In genomic region chr11:94234380-94234779, GRCm38 (mm10) we compare ENCODE assay signal across 30 mouse cellular contexts. TPM values are rescaled to one million over a fixed set of nuclear protein-coding genes. Genes with fewer than 3 reads are reported as not detected.
DNase-seq lines count a peak whose midpoint lies in the region; ATAC-seq and TF ChIP-seq lines count a peak whose summit lies in the region.
"Had no signal": no experiment of that assay in that cellular context is flagged by ENCODE, and none has a peak within 500 bp of the region (broad histone marks: within the 10 kb centered on the region; RNA-seq: fewer than 3 reads in every experiment).

No protein-coding gene starts in this region.

- peak overlapping the region; percentile 43; the same call in 1 of the 2 replicates for H3K27ac ChIP-seq in hindbrain, embryonic 10.5 days
- no peak overlapping the region for H3K27ac ChIP-seq in hindbrain, postnatal 0 days
- no peak overlapping the region for H3K27ac ChIP-seq in liver, embryonic 11.5 days (ENCODE audit: low read depth, low read length)
- no peak overlapping the region for H3K27ac ChIP-seq in liver, postnatal 0 days (ENCODE audit: low read depth)
- H3K27ac ChIP-seq in forebrain, embryonic 13.5 days, result no peak overlapping the region
- H3K27ac ChIP-seq: embryonic facial prominence, embryonic 12.5 days; lung, embryonic 15.5 days; midbrain, embryonic 15.5 days had no signal

- TF ChIP-seq CTCF in hindbrain, postnatal 0 days (IDR thresholded peaks at IDR 0.05; ENCODE audit: low read depth), result no peak
- TF ChIP-seq CTCF in liver, postnatal 0 days (IDR thresholded peaks at IDR 0.05; ENCODE audit: low read depth), result no peak

- no peak overlapping the region for H3K4me3 ChIP-seq in hindbrain, embryonic 10.5 days
- no peak overlapping the region for H3K4me3 ChIP-seq in hindbrain, postnatal 0 days (ENCODE audit: low read length)
- no peak overlapping the region for H3K4me3 ChIP-seq in liver, embryonic 11.5 days (ENCODE audit: low read depth, low read length)
- H3K4me3 ChIP-seq in liver, postnatal 0 days (ENCODE audit: low read depth, low read length), result no peak overlapping the region
- H3K4me3 ChIP-seq in forebrain, embryonic 13.5 days, result no peak overlapping the region
- H3K4me3 ChIP-seq: embryonic facial prominence, embryonic 12.5 days; heart, embryonic 15.5 days; left cerebral cortex, adult 2 months; lung, embryonic 15.5 days; megakaryocyte, embryonic 14.5 days; midbrain, embryonic 15.5 days; myocyte had no signal

- no peak for TF ChIP-seq EP300 in liver, postnatal 0 days (IDR thresholded peaks at IDR 0.05; ENCODE audit: low read depth)

- H3K4me2 ChIP-seq in hindbrain, postnatal 0 days (ENCODE audit: low read depth, low read length), result no peak overlapping the region
- no peak overlapping the region for H3K4me2 ChIP-seq in liver, embryonic 11.5 days
- no peak overlapping the region for H3K4me2 ChIP-seq in liver, postnatal 0 days (ENCODE audit: low read depth, low read length)
- H3K4me2 ChIP-seq in forebrain, embryonic 13.5 days, result no peak overlapping the region
- H3K4me2 ChIP-seq: embryonic facial prominence, embryonic 12.5 days; heart, embryonic 15.5 days; lung, embryonic 15.5 days; midbrain, embryonic 15.5 days had no signal

- no peak for DNase-seq in hindbrain, embryonic 10.5 days (ENCODE audit: low spot score)
- DNase-seq in hindbrain, postnatal 0 days (ENCODE audit: low spot score), result no peak
- DNase-seq in c-Kit-positive CD71-positive TER-119-positive erythroid progenitor cells, embryonic 14.5 days (ENCODE audit: low spot score), result peak; percentile 52
- DNase-seq in liver, embryonic 11.5 days (ENCODE audit: low spot score), result no peak
- no peak for DNase-seq in liver, postnatal 0 days
- DNase-seq in natural killer cell, adult 2 months (ENCODE audit: low spot score in 2 of 2), result no peak
- DNase-seq: adrenal gland, postnatal 10 days; gastrocnemius, postnatal 10 days; heart, adult 18-20 months; kidney, adult 11 months; kidney, postnatal 4 days; layer of hippocampus, adult 9-11 months; lung, postnatal 36 days; thymus, adult 2 months; thymus, postnatal 4 days had no signal

- H3K9me3 ChIP-seq in hindbrain, embryonic 10.5 days, result no peaks in the 10 kb centered on the region
- H3K9me3 ChIP-seq in hindbrain, postnatal 0 days (ENCODE audit: low read length), result no peaks in the 10 kb centered on the region
- no peaks in the 10 kb centered on the region for H3K9me3 ChIP-seq in liver, embryonic 11.5 days (ENCODE audit: control insufficient read depth, low read length)
- no peaks in the 10 kb centered on the region for H3K9me3 ChIP-seq in liver, postnatal 0 days (ENCODE audit: low read length)
- H3K9me3 ChIP-seq in forebrain, embryonic 13.5 days (replicated peaks), result no peaks in the 10 kb centered on the region
- H3K9me3 ChIP-seq: embryonic facial prominence, embryonic 12.5 days; heart, embryonic 15.5 days; lung, embryonic 15.5 days; megakaryocyte, embryonic 14.5 days; midbrain, embryonic 15.5 days had no signal

- ATAC-seq in hindbrain, postnatal 0 days, result no peak
- peak; percentile 40 for ATAC-seq in liver, embryonic 11.5 days (replicated peaks; ENCODE audit: low FRiP score)
- ATAC-seq in liver, postnatal 0 days, result peak; percentile 26; the same call in 1 of the 2 replicates
- ATAC-seq in forebrain, embryonic 13.5 days, result no peak
- ATAC-seq: activated CD4-positive, CD25-positive, alpha-beta regulatory T cell, adult 4 months; forebrain, embryonic 14.5 days; hindbrain, embryonic 16.5 days; midbrain, embryonic 15.5 days had no signal

- peaks cover 31% of the 10 kb centered on the region for H3K4me1 ChIP-seq in hindbrain, embryonic 10.5 days (replicated peaks)
- H3K4me1 ChIP-seq in hindbrain, postnatal 0 days (ENCODE audit: insufficient read depth, low read length), result no peaks in the 10 kb centered on the region
- peaks cover 27% of the 10 kb centered on the region for H3K4me1 ChIP-seq in liver, embryonic 11.5 days (replicated peaks; ENCODE audit: control insufficient read depth, insufficient read depth, low read length)
- H3K4me1 ChIP-seq in liver, postnatal 0 days (ENCODE audit: insufficient read depth), result no peaks in the 10 kb centered on the region
- 0 out of 2 replicates have a peak, but pooled peaks cover 8% of the 10 kb centered on the region for H3K4me1 ChIP-seq in forebrain, embryonic 13.5 days
- H3K4me1 ChIP-seq: embryonic facial prominence, embryonic 12.5 days; lung, embryonic 15.5 days had no signal

- H3K27me3 ChIP-seq in hindbrain, embryonic 10.5 days (ENCODE audit: insufficient read depth, poor library complexity, severe bottlenecking), result peaks cover 9% of the 10 kb centered on the region; the same call in 1 of the 2 replicates
- no peaks in the 10 kb centered on the region for H3K27me3 ChIP-seq in hindbrain, postnatal 0 days (ENCODE audit: insufficient read depth, low read length)
- no peaks in the 10 kb centered on the region for H3K27me3 ChIP-seq in liver, embryonic 11.5 days (replicated peaks; ENCODE audit: control insufficient read depth, insufficient read depth, low read length)
- H3K27me3 ChIP-seq in liver, postnatal 0 days (ENCODE audit: insufficient read depth, low read length), result no peaks in the 10 kb centered on the region
- H3K27me3 ChIP-seq in forebrain, embryonic 13.5 days, result no peaks in the 10 kb centered on the region
- H3K27me3 ChIP-seq: embryonic facial prominence, embryonic 12.5 days; heart, embryonic 15.5 days; lung, embryonic 15.5 days; midbrain, embryonic 15.5 days had no signal

- H3K36me3 ChIP-seq in hindbrain, embryonic 10.5 days, result no peaks in the 10 kb centered on the region
- H3K36me3 ChIP-seq in hindbrain, postnatal 0 days (ENCODE audit: insufficient read depth, low read length), result no peaks in the 10 kb centered on the region
- no peaks in the 10 kb centered on the region for H3K36me3 ChIP-seq in liver, embryonic 11.5 days (ENCODE audit: control insufficient read depth, insufficient read depth, low read length)
- no peaks in the 10 kb centered on the region for H3K36me3 ChIP-seq in liver, postnatal 0 days (replicated peaks; ENCODE audit: insufficient read depth, low read length)
- H3K36me3 ChIP-seq in forebrain, embryonic 13.5 days (ENCODE audit: poor library complexity, severe bottlenecking), result no peaks in the 10 kb centered on the region
- H3K36me3 ChIP-seq: embryonic facial prominence, embryonic 12.5 days; heart, embryonic 15.5 days; lung, embryonic 15.5 days; midbrain, embryonic 15.5 days had no signal

- WGBS in hindbrain, embryonic 10.5 days, result 94% methylated on average over 12 of the region's 12 CpGs
- WGBS in hindbrain, postnatal 0 days, result 87% methylated on average over 12 of the region's 12 CpGs
- 74% methylated on average over 12 of the region's 12 CpGs for WGBS in liver, embryonic 11.5 days
- WGBS in liver, postnatal 0 days (ENCODE audit: insufficient replicate concordance), result 68% methylated on average over 12 of the region's 12 CpGs
- WGBS in forebrain, embryonic 13.5 days, result 92% methylated on average over 12 of the region's 12 CpGs

- H3K9ac ChIP-seq in hindbrain, postnatal 0 days (replicated peaks; ENCODE audit: low read length), result no peak overlapping the region
- no peak overlapping the region for H3K9ac ChIP-seq in liver, embryonic 11.5 days (ENCODE audit: low read depth, low read length)
- no peak overlapping the region for H3K9ac ChIP-seq in liver, postnatal 0 days (replicated peaks)
- H3K9ac ChIP-seq in forebrain, embryonic 13.5 days, result no peak overlapping the region
- H3K9ac ChIP-seq: embryonic facial prominence, embryonic 12.5 days; heart, embryonic 15.5 days; lung, embryonic 15.5 days; midbrain, embryonic 15.5 days had no signal

RNA-seq across cellular contexts. Expression of gene Wfikkn2, which starts 11.4 kb away (rescaled TPM):
- polyA plus RNA-seq in hindbrain, embryonic 10.5 days (2016; fragmentation: Nextera tagmentation; extraction: Ambion mirVana), result 0.61 and 2.0 TPM in 2 replicates
- total RNA-seq in hindbrain, postnatal 0 days (2014; rRNA removed), result 7.0 and 10.1 TPM in 2 replicates
- polyA plus RNA-seq in hindbrain, postnatal 0 days (2015; fragmentation: Nextera tagmentation; extraction: Ambion mirVana), result 10.4 and 10.5 TPM in 2 replicates
- 0.36 and 0.38 TPM in 2 replicates for polyA plus RNA-seq in liver, embryonic 11.5 days (2014; fragmentation: Nextera tagmentation; extraction: Ambion mirVana)
- polyA plus RNA-seq in liver, postnatal 0 days (2015; fragmentation: Nextera tagmentation; extraction: Ambion mirVana), result 0.39 and 0.54 TPM in 2 replicates
- 3.7 and 4.6 TPM in 2 replicates for polyA plus RNA-seq in forebrain, embryonic 13.5 days (2015; fragmentation: Nextera tagmentation; extraction: Ambion mirVana)

RNA-seq across cellular contexts. Expression of gene Tob1, which starts 23.1 kb away (rescaled TPM):
- 22.3 and 31.1 TPM in 2 replicates for polyA plus RNA-seq in hindbrain, embryonic 10.5 days (2016; fragmentation: Nextera tagmentation; extraction: Ambion mirVana)
- 13.2 and 20.1 TPM in 2 replicates for total RNA-seq in hindbrain, postnatal 0 days (2014; rRNA removed)
- 33.9 and 34.8 TPM in 2 replicates for polyA plus RNA-seq in hindbrain, postnatal 0 days (2015; fragmentation: Nextera tagmentation; extraction: Ambion mirVana)
- 18.4 and 18.6 TPM in 2 replicates for polyA plus RNA-seq in liver, embryonic 11.5 days (2014; fragmentation: Nextera tagmentation; extraction: Ambion mirVana)
- 47.8 and 53.1 TPM in 2 replicates for polyA plus RNA-seq in liver, postnatal 0 days (2015; fragmentation: Nextera tagmentation; extraction: Ambion mirVana)
- 39.0 and 41.0 TPM in 2 replicates for polyA plus RNA-seq in forebrain, embryonic 13.5 days (2015; fragmentation: Nextera tagmentation; extraction: Ambion mirVana)

RNA-seq across cellular contexts. Expression of gene Gm21885, which starts 47.3 kb away (rescaled TPM):
- polyA plus RNA-seq in hindbrain, embryonic 10.5 days (2016; fragmentation: Nextera tagmentation; extraction: Ambion mirVana), result not detected in 2 replicates
- total RNA-seq in hindbrain, postnatal 0 days (2014; rRNA removed), result not detected in 2 replicates
- 0.24 TPM in 1 of 2 replicates, not detected in the other for polyA plus RNA-seq in hindbrain, postnatal 0 days (2015; fragmentation: Nextera tagmentation; extraction: Ambion mirVana)
- 0.40 TPM in 1 of 2 replicates, not detected in the other for polyA plus RNA-seq in liver, embryonic 11.5 days (2014; fragmentation: Nextera tagmentation; extraction: Ambion mirVana)
- 0.42 and 0.43 TPM in 2 replicates for polyA plus RNA-seq in liver, postnatal 0 days (2015; fragmentation: Nextera tagmentation; extraction: Ambion mirVana)
- 0.68 TPM in 1 of 2 replicates, not detected in the other for polyA plus RNA-seq in forebrain, embryonic 13.5 days (2015; fragmentation: Nextera tagmentation; extraction: Ambion mirVana)
- total RNA-seq: adrenal gland, postnatal 10 days; gastrocnemius, postnatal 10 days; left cerebral cortex, adult 2 months; left cerebral cortex, postnatal 36 days had no signal
- polyA plus RNA-seq: C2C12; embryonic facial prominence, embryonic 12.5 days; forebrain, embryonic 14.5 days; frontal cortex, adult 2 months; heart, embryonic 15.5 days; hindbrain, embryonic 16.5 days; kidney, embryonic 16.5 days; lung, embryonic 15.5 days; myocyte; thymus, adult 2 months had no signal

Comparison
In these comparisons a context has a peak if more than half of its experiments do, and no peak if none do; other contexts are left out.
1. ATAC-seq: peak in liver, embryonic 11.5 days (single experiment) and liver, postnatal 0 days (single experiment); none in hindbrain, postnatal 0 days (single experiment) and forebrain, embryonic 13.5 days (single experiment).